Mouse (Mus musculus) bone marrow macrophage, adult 2 months (primary cell): ENCODE data around the gene Stpg4.

ENCODE experiments used
- CTCF ChIP-seq: IDR thresholded peaks from 2 replicates; pipeline ENCODE4 v1.5.1; 2012; ENCODE audit warnings: low read depth, mild to moderate bottlenecking, low read length, moderate library complexity
- POLR2A ChIP-seq: IDR thresholded peaks from 2 replicates; pipeline ENCODE4 v1.6.1; 2012; ENCODE audit warnings: mild to moderate bottlenecking, low read depth, low read length, borderline replicate concordance

- TF ChIP-seq CTCF, result no peak
- TF ChIP-seq POLR2A, result no peak
Observed at GRCm38 (mm10) chr17:87343060-87343703, 84.4 kb downstream of the Stpg4 start.
